Mouse (Mus musculus) gastrocnemius, postnatal 4 days (tissue): ENCODE measurements around the gene Slc26a11. TPM values are rescaled to one million over a fixed set of nuclear protein-coding genes. Genes with fewer than 3 reads are reported as not detected.
"Not testable (repeated sequence)": the region's sequence is repeated elsewhere in the genome, so short reads cannot be mapped to it uniquely, and the experiment has no call there.

ENCODE experiments used
- DNase-seq, 2 experiments: peaks; one replicate each; pipeline ENCODE4 v3.0.0; 2021 to 2022; ENCODE audit warnings: low spot score in 2 of 2, mixed read lengths in 2 of 2
- total RNA-seq, 2 experiments: library from RNA; stranded (reverse); gene quantifications; 2 replicates each; pipeline ENCODE4 v1.2.3; 2021

The Slc26a11 gene
- total RNA-seq, 2 experiments from 2014 or later, result 5.3 TPM

GRCm38 (mm10) chr11:119354798-119355442 lies 437 bp upstream of the Slc26a11 start:
- peak in 1 of 2 experiments; percentile 49 for DNase-seq

- no peak for DNase-seq
Observed at GRCm38 (mm10) chr11:119359089-119359488, 3.7 kb downstream of the Slc26a11 start.

- no peak for DNase-seq
Observed at GRCm38 (mm10) chr11:119362769-119363533, 7.6 kb downstream of the Slc26a11 start.

GRCm38 (mm10) chr11:119363534-119364145 lies 8.3 kb downstream of the Slc26a11 start:
- peak in 1 of 2 experiments; percentile 65 for DNase-seq

GRCm38 (mm10) chr11:119375425-119375824 lies 20.1 kb downstream of the Slc26a11 start:
- no peak for DNase-seq

- no peak for DNase-seq
Observed at GRCm38 (mm10) chr11:119377326-119377725, 22.0 kb downstream of the Slc26a11 start.

- no peak for DNase-seq
Observed at GRCm38 (mm10) chr11:119378551-119378950, 23.2 kb downstream of the Slc26a11 start.

- DNase-seq, result no peak
Observed at GRCm38 (mm10) chr11:119381631-119382337, 26.4 kb downstream of the Slc26a11 start.

GRCm38 (mm10) chr11:119382338-119382850 lies 27.0 kb downstream of the Slc26a11 start:
- DNase-seq, result no peak

- no peak for DNase-seq
Observed at GRCm38 (mm10) chr11:119384904-119385303, 29.5 kb downstream of the Slc26a11 start.

GRCm38 (mm10) chr11:119386306-119386705 lies 30.9 kb downstream of the Slc26a11 start:
- no peak for DNase-seq

GRCm38 (mm10) chr11:119387273-119387672 lies 31.9 kb downstream of the Slc26a11 start:
- DNase-seq, result not testable (repeated sequence)

GRCm38 (mm10) chr11:119389851-119390270 lies 34.5 kb downstream of the Slc26a11 start:
- DNase-seq, result peak; percentile 68 to 83

- peak; percentile 53 to 72 for DNase-seq
Observed at GRCm38 (mm10) chr11:119390271-119391231, 35.2 kb downstream of the Slc26a11 start.

- no peak for DNase-seq
Observed at GRCm38 (mm10) chr11:119391386-119392000, 36.1 kb downstream of the Slc26a11 start.

GRCm38 (mm10) chr11:119392001-119392614 lies 36.8 kb downstream of the Slc26a11 start:
- no peak for DNase-seq

GRCm38 (mm10) chr11:119392800-119393482 lies 37.6 kb downstream of the Slc26a11 start, which contains the start of gene Rnf213:
Gene Rnf213 (plus strand): TSS chr11:119393100.
- peak in 1 of 2 experiments; percentile 65 for DNase-seq

- no peak for DNase-seq
Observed at GRCm38 (mm10) chr11:119393483-119393804, 38.1 kb downstream of the Slc26a11 start.
